Mouse (Mus musculus): ENCODE measurements around the gene Nhsl1.

DNA sequence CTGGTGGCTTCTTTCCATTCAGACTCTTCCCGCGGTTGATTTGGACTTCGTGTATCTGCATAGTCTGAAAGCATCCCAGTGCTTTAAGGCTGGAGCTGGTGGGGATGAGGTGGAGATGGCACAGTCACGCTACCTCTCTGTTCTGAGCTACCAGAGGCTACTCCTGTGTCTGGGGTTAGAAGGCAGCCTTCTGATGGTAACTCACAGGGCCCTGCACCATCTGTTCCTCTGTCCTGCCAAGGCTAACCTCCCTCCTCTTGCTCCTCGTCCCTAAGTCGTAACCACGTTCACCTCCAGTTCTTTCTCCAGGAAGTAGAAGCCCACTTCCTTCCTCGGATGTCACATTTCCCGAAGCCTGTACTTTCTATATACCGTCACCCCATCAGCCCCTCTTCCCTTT lies 171.2 kb downstream of the Nhsl1 start:
- TF ChIP-seq GATA1 (IDR thresholded peaks at IDR 0.05; ENCODE audit: borderline replicate concordance, low read length) (no peak), FLI1 (IDR thresholded peaks at IDR 0.05; ENCODE audit: low read length) (no peak)

Measured in megakaryocyte, embryonic 14.5 days (primary cell).